Mouse (Mus musculus) small intestine, adult 2 months (tissue): ENCODE measurements at regions not wholly inside any gene's neighbourhood (a gene's known extent, or its start where the extent isn't known, plus 50 kb on each side); places are given as distances from the start of the nearest gene placed in this dataset.

Source experiments
- CTCF ChIP-seq: fragments of 200-500 bp; IDR thresholded peaks from 2 replicates; pipeline ENCODE4 v1.5.1; 2012; ENCODE audit warnings: low read depth, mild to moderate bottlenecking, control low read depth, inconsistent platforms, low read length, moderate library complexity, mixed read lengths; ENCODE audit not compliant: insufficient replicate concordance, insufficient read length; ENCODE audit errors: extremely low read depth
- POLR2A ChIP-seq: fragments of 200-500 bp; IDR thresholded peaks from 2 replicates; pipeline ENCODE4 v1.6.1; 2012; ENCODE audit warnings: low read depth, mild to moderate bottlenecking, control low read depth, inconsistent platforms, low read length, moderate library complexity

DNA sequence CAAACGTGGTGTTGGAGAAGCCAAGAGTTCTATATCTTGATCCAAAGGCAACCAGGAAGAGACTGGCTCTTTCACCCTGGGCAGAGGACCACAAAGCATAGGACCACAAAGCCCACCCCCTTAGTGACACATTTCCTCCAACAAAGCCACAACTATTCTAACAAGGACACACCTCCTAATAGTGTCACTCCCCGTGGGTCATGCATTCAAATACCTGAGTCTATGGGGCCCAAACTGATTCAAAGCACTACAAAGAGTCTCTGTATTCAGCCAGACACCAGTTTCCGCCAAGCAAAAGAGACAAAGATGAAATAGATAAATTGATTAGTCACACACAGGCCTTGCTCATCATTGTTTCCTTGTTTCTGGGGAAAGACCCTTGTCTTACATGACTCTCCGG lies 72.1 kb downstream of the Vcpkmt start:
- TF ChIP-seq POLR2A (no peak), CTCF (no peak)
